Mouse (Mus musculus) MEL (cell line): ENCODE measurements around the gene Ints11. TPM values are rescaled to one million over a fixed set of nuclear protein-coding genes. Genes with fewer than 3 reads are reported as not detected.

Source experiments
- DNase-seq: peaks from one replicate; pipeline ENCODE4 v3.0.0; 2011; ENCODE audit warnings: low read depth, low spot score
- H3K27ac ChIP-seq: 2 replicates; pipeline ENCODE4 v1.5.1; 2012; ENCODE audit warnings: low read depth, mild to moderate bottlenecking, control low read depth, low read length, moderate library complexity; ENCODE audit not compliant: control insufficient read depth
- H3K27me3 ChIP-seq, 2 experiments: fragments of 150-350 bp in 1 of 2; sonication (generic) in 1 of 2; 2 replicates each; pipeline ENCODE4 v1.6.1; 2012; ENCODE audit warnings: low read length in 2 of 2, mild to moderate bottlenecking in 2 of 2, improper control_type of control experiment in 1 of 2, moderate library complexity in 1 of 2; ENCODE audit not compliant: insufficient read depth in 2 of 2, control insufficient read depth in 1 of 2
- H3K36me3 ChIP-seq, 2 experiments: 2 replicates each; pipeline ENCODE4 v1.6.1; 2012 to 2014; ENCODE audit warnings: low read length in 2 of 2, improper control_type of control experiment in 1 of 2, inconsistent platforms in 1 of 2, mild to moderate bottlenecking in 1 of 2; ENCODE audit not compliant: insufficient read depth in 2 of 2, control insufficient read depth in 1 of 2
- H3K4me1 ChIP-seq, 2 experiments: fragments of 150-350 bp in 1 of 2; sonication (generic) in 1 of 2; 2 replicates each; pipeline ENCODE4 v1.6.1; 2012; ENCODE audit warnings: low read length in 2 of 2, improper control_type of control experiment in 1 of 2, mild to moderate bottlenecking in 1 of 2; ENCODE audit not compliant: insufficient read depth in 2 of 2, control insufficient read depth in 1 of 2
- H3K4me3 ChIP-seq, 2 experiments: fragments of 150-350 bp in 1 of 2; sonication (generic) in 1 of 2; 2 replicates each; pipeline ENCODE4 v1.5.1; 2012; ENCODE audit warnings: low read depth in 2 of 2, low read length in 2 of 2, mild to moderate bottlenecking in 2 of 2, moderate library complexity in 2 of 2, control low read depth in 1 of 2, improper control_type of control experiment in 1 of 2; ENCODE audit not compliant: control insufficient read depth in 1 of 2, insufficient read depth in 1 of 2
- H3K79me2 ChIP-seq: 2 replicates; pipeline ENCODE4 v1.6.1; 2012; ENCODE audit warnings: mild to moderate bottlenecking, low read length, moderate library complexity; ENCODE audit not compliant: control insufficient read depth, poor library complexity, insufficient read depth
- H3K9ac ChIP-seq: 2 replicates; pipeline ENCODE4 v1.6.1; 2012; ENCODE audit warnings: low read depth, mild to moderate bottlenecking, control low read depth, low read length, moderate library complexity; ENCODE audit not compliant: control insufficient read depth, poor library complexity, severe bottlenecking
- H3K9me3 ChIP-seq: fragments of 150-350 bp; sonication (generic); replicated peaks from 2 replicates; pipeline ENCODE4 v1.6.1; 2012; ENCODE audit warnings: mild to moderate bottlenecking, low read length, improper control_type of control experiment, moderate library complexity; ENCODE audit not compliant: insufficient read depth
- BHLHE40 ChIP-seq: IDR thresholded peaks from 2 replicates; pipeline ENCODE4 v1.6.1; 2012; ENCODE audit warnings: low read depth, mild to moderate bottlenecking, inconsistent platforms, low read length, improper control_type of control experiment, borderline replicate concordance
- CHD2 ChIP-seq: IDR thresholded peaks from 2 replicates; pipeline ENCODE4 v1.6.1; 2011; ENCODE audit warnings: low read length, improper control_type of control experiment
- ETS1 ChIP-seq: IDR thresholded peaks from 2 replicates; pipeline ENCODE4 v1.6.1; 2012; ENCODE audit warnings: low read depth, mild to moderate bottlenecking, inconsistent platforms, low read length, improper control_type of control experiment, moderate library complexity
- JUND ChIP-seq: IDR thresholded peaks from 2 replicates; pipeline ENCODE4 v1.6.1; 2011; ENCODE audit warnings: low read depth, mild to moderate bottlenecking, improper control_type of control experiment, low read length
- MAFK ChIP-seq: IDR thresholded peaks from 2 replicates; pipeline ENCODE4 v1.6.1; 2011; ENCODE audit warnings: low read depth, mild to moderate bottlenecking, low read length, improper control_type of control experiment, borderline replicate concordance
- MAZ ChIP-seq: IDR thresholded peaks from 2 replicates; pipeline ENCODE4 v1.6.1; 2012; ENCODE audit warnings: low read depth, mild to moderate bottlenecking, inconsistent platforms, low read length, improper control_type of control experiment
- MEF2A ChIP-seq: IDR thresholded peaks from 2 replicates; pipeline ENCODE4 v1.6.1; 2014; ENCODE audit warnings: low read depth, mild to moderate bottlenecking, inconsistent platforms, low read length, improper control_type of control experiment; ENCODE audit not compliant: poor library complexity, insufficient replicate concordance, severe bottlenecking; ENCODE audit errors: extremely low read depth
- MXI1 ChIP-seq: IDR thresholded peaks from 2 replicates; pipeline ENCODE4 v1.6.1; 2011; ENCODE audit warnings: mild to moderate bottlenecking, low read depth, low read length, improper control_type of control experiment
- NRF1 ChIP-seq: IDR thresholded peaks from 2 replicates; pipeline ENCODE4 v1.6.1; 2014; ENCODE audit warnings: low read depth, mild to moderate bottlenecking, inconsistent platforms, low read length, improper control_type of control experiment, moderate library complexity; ENCODE audit not compliant: poor library complexity, insufficient read depth, severe bottlenecking
- POLR2A ChIP-seq, 2 experiments: IDR thresholded peaks; 2 replicates each; pipeline ENCODE4 v1.6.1; 2011 to 2012; ENCODE audit warnings: low read length in 2 of 2, mild to moderate bottlenecking in 2 of 2, control low read depth in 1 of 2, improper control_type of control experiment in 1 of 2, low read depth in 1 of 2, moderate library complexity in 1 of 2; ENCODE audit not compliant: control insufficient read depth in 1 of 2, insufficient read depth in 1 of 2, poor library complexity in 1 of 2
- POLR2AphosphoS5 ChIP-seq: IDR thresholded peaks from 2 replicates; pipeline ENCODE4 v1.6.1; 2012; ENCODE audit warnings: low read depth, borderline replicate concordance, mild to moderate bottlenecking, inconsistent platforms, low read length, moderate library complexity, mixed read lengths
- TCF12 ChIP-seq: IDR thresholded peaks from 2 replicates; pipeline ENCODE4 v1.6.1; 2014; ENCODE audit warnings: low read depth, mild to moderate bottlenecking, inconsistent platforms, low read length, improper control_type of control experiment, moderate library complexity
- UBTF ChIP-seq: IDR thresholded peaks from 2 replicates; pipeline ENCODE4 v1.6.1; 2012; ENCODE audit warnings: low read depth, mild to moderate bottlenecking, inconsistent platforms, low read length, improper control_type of control experiment, moderate library complexity, borderline replicate concordance; ENCODE audit not compliant: insufficient read depth
- ZC3H11A ChIP-seq: IDR thresholded peaks from 2 replicates; pipeline ENCODE4 v1.6.1; 2012; ENCODE audit warnings: low read depth, mild to moderate bottlenecking, inconsistent platforms, low read length, improper control_type of control experiment
- polyA plus RNA-seq, 2 experiments: library from polyadenylated mRNA; stranded (reverse) in 1 of 2; unstranded in 1 of 2; fragments of >175 nt in 1 of 2; fragments of >200 nt in 1 of 2; gene quantifications; 2 replicates each; pipeline versions ENCODE4 v1.2.1 to v1.2.4; 2012; ENCODE audit warnings: low replicate concordance in 2 of 2, low read depth in 1 of 2; ENCODE audit not compliant: insufficient read length in 2 of 2, insufficient read depth in 1 of 2, missing spikeins in 1 of 2
- total RNA-seq: library from RNA; depleted of rRNA; stranded (reverse); fragments of 300-350 nt; gene quantifications from 2 replicates; pipeline ENCODE4 v1.2.3, GENCODE M21; 2012

Ints11 gene
- total and polyA plus RNA-seq, 3 experiments, result 78.9 to 96.8 TPM; not detected in 1

GRCm38 (mm10) chr4:155863001-155863400, 6.3 kb upstream of the Ints11 start, which contains the start of gene Tas1r3:
Gene Tas1r3 (minus strand): TSS chr4:155863362.
- H3K27me3 ChIP-seq, result no peaks in the 10 kb centered on the region
- H3K4me3 ChIP-seq, result no peak within 1 kb of the TSS
- no peaks in the 10 kb centered on the region for H3K79me2 ChIP-seq
- no peaks in the 10 kb centered on the region for H3K9me3 ChIP-seq
- H3K9ac ChIP-seq, result no peak within 1 kb of the TSS
- TF ChIP-seq BHLHE40 (no peak), POLR2AphosphoS5 (no peak), JUND (no peak), MXI1 (no peak)
- DNase-seq, result no peak
- H3K27ac ChIP-seq, result no peak within 1 kb of the TSS
- peaks cover 3% of the 10 kb centered on the region in 2 experiments; a peak in 2 of 4 replicates for H3K4me1 ChIP-seq
- H3K36me3 ChIP-seq, result no peaks in the 10 kb centered on the region; a peak in 1 of 4 replicates

DNA sequence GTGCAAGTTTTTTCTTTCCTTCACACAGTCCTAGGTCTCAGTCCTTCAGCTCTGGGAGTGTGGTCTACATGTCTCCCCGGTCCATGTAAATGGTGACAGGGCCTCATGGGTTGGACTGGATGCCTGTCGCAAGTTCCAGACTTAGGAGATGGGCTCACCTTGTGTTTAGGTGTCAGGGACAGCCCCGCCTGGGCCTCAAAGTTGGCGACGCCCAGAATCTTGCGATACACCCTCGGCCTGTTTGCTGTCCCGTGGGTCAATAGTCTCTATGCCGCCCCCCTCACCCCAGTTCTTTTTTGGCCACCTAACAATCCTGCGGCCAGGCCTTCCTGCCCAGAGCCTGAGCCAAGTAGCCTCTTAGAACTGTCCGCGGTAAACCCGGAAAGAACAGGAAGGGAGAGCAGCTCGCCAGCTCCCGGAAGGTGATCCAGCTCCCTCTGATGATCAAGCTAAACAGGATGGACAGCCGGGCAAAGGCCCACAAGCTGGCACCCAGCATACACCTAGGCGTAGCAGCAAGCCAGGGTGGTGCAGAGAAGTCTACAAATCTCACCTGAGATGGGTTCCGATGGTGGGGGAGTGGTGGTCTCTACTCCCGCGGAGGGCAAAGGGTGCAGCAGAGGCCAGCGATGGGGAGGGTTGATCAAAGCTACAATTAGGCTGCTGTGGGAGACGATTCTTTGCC, 590 bp upstream of the Ints11 start:
- peak overlapping the region; percentile 15; the same call in 1 of the 2 replicates for H3K27ac ChIP-seq
- H3K27me3 ChIP-seq, result no peaks in the 10 kb centered on the region
- H3K4me3 ChIP-seq, result peak overlapping the region; percentile 87 to 89
- DNase-seq, result no peak
- TF ChIP-seq UBTF (no peak), MAFK (no peak), ZC3H11A (no peak), MEF2A (no peak), POLR2A (IDR thresholded peaks at IDR 0.05; ENCODE audit: control insufficient read depth in 1 of 2, insufficient read depth in 1 of 2, low read depth in 1 of 2, low read length in 2 of 2, poor library complexity in 1 of 2) (no peak), MAZ (no peak; the same call in 1 of the 2 replicates)
- TF ChIP-seq, all 39 proteins: peak for 0
- peaks cover 27% of the 10 kb centered on the region for H3K79me2 ChIP-seq
- peak overlapping the region; percentile 79 for H3K9ac ChIP-seq
- H3K9me3 ChIP-seq, result no peaks in the 10 kb centered on the region
- H3K4me1 ChIP-seq, result peaks cover 4 to 12% of the 10 kb centered on the region in 2 experiments
- peaks cover 0 to 9% of the 10 kb centered on the region in 2 experiments for H3K36me3 ChIP-seq

GRCm38 (mm10) chr4:155871404-155871803, 2.1 kb downstream of the Ints11 start:
- Histone ChIP-seq H3K9ac (no peak overlapping the region), H3K27me3 (no peaks in the 10 kb centered on the region), H3K79me2 (peaks cover 27% of the 10 kb centered on the region), H3K4me1 (peaks cover 4 to 12% of the 10 kb centered on the region in 2 experiments), H3K36me3 (peaks cover 5 to 9% of the 10 kb centered on the region in 2 experiments), H3K27ac (no peak overlapping the region), H3K4me3 (no peak overlapping the region), H3K9me3 (no peaks in the 10 kb centered on the region)
- no peak for DNase-seq
- TF ChIP-seq ETS1, result no peak
- no peak for TF ChIP-seq TCF12
- TF ChIP-seq NRF1, result no peak
- TF ChIP-seq POLR2AphosphoS5, result no peak
- no peak for TF ChIP-seq BHLHE40
- no peak for TF ChIP-seq UBTF
- TF ChIP-seq CHD2, result no peak
